Mouse (Mus musculus) G1E-ER4 (cell line): ENCODE measurements around the gene Pan3. TPM values are rescaled to one million over a fixed set of nuclear protein-coding genes. Genes with fewer than 3 reads are reported as not detected.

Experiments used
- GATA1 ChIP-seq: IDR thresholded peaks from one replicate; pipeline ENCODE4 v1.8.0; 2012; ENCODE audit warnings: low read length, inconsistent platforms
- polyA plus RNA-seq: library from polyadenylated mRNA; stranded (reverse); fragments of >175 nt; gene quantifications from 2 replicates; pipeline ENCODE4 v1.2.3, GENCODE M21; 2012

The Pan3 gene
- 20.5 and 32.0 TPM in 2 replicates for polyA plus RNA-seq

DNA sequence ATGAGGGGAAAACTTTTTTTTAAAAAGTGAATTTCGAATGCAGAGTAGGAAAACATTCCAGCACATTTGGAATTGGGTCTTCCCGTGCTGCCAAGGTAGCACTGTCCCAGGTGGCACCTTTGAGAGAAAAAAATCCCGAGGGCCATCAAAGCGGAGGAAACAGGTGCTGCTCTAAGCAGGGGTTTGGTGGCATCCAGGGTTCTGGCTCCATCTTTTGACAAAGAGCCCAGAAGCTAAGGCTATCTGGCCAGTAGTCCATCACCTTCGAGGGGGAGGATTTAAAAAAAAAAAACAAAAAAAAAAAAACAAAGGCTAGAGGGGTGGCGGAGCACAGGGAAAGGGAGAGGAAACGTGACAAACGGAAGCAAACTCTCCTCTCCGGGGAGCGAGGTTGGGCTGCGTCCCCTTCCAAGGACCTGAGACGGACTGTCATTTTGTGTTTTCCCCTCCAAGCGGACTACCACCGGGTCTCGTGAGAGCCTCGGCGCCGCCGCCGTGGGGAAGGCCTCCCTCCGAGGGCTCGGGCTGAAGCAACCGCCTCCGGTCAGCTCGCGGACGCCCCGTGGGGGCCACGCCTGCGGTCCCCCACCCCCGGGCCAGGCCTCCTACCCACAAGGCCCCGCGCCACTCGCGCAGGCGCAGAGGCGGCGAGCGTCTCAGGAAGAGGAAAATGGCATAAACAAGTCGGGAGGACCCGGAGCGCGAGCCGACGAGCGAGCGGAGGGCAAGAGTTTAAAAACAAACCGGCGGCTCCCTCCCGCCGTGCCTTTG lies at the start of gene Pan3:
Gene Pan3 (plus strand): TSS at position 627 of the 771 bp plus-strand sequence.
- TF ChIP-seq GATA1: no peak

DNA sequence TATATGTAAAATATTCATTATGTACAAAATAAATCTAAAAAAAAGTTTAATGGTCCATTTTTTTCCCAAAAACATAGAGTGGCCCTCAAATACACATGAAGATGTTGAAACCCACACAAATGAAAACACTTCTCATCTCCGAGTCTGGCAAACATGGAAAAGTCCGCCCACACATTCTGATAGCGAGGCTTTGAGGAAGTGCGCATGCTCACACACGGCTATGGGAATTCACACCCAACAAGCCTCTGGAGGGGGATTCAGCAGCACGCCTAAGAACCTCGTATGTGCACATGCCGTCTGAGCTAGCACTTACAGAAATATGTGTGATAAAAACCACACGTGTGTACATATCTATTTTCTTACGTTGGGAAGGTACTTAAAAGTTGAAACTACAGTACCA lies 48.6 kb upstream of the Pan3 start:
- no peak for TF ChIP-seq GATA1

DNA sequence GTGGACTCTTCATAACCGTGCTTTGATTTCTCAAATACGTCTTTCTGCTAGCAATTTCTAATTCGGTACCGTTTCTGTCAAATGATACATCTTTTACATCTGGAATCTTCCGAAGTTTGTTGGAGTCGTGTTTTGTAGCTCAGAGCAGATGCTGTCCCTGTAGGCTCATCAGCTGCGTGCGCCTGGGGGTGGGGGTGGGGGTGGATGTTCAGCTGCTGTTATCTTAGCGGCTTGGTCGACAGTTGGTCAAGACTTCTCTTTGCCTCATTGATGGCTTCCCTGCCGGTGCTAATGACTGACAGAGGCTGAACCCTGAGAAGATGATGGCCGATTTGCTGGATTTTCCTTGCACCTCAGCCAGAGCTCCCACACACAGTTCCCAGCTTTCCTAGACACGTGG lies 43.1 kb upstream of the Pan3 start:
- TF ChIP-seq GATA1: no peak

DNA sequence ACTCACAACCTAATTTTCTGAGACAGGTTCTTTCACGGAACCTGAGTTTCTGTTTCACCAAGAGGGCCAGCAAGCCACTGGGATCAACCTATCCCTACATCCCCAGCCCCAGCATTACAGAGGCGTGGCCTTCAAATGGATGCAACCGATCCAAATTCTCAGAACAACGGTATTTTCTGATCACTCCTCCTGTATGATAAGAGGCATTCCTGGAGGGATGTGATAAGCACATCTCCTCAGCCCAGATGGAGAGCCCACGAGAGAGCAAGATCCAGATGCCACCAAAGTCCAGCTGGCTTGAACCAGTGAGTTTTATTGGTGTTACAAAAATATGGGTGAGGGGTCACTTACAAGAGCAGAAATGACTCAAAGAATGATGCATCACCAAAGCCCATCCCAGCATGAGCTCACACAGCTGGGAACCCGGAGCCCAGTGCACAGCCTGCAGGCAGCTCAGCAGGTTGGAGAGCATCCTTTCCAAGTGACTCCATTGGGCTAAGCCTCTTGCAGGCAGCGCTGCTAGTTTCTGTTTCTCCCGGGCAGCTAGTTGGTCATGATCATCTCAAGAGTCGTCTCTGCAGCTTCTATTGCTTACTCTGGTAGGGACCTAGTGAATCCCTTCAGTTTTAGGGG lies 41.5 kb upstream of the Pan3 start:
- TF ChIP-seq GATA1: no peak

DNA sequence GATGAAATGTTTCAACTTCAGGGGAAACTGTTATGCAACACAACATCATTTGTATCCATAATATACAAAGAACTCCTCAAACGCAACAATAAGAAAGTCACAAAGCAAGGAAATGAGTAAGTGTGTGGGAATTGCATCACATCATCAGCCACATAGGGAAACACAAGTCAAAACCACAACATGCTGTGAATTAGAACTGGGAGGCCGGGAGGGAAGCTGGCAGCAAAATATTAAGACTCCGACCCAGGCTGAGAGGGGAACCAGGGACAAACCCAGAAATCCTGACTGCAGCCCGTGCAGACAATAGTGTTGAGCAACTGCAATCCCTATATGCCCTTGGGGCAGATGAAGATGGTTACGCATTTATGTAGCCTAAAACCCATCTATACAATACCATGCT lies 40.9 kb upstream of the Pan3 start:
- no peak for TF ChIP-seq GATA1

DNA sequence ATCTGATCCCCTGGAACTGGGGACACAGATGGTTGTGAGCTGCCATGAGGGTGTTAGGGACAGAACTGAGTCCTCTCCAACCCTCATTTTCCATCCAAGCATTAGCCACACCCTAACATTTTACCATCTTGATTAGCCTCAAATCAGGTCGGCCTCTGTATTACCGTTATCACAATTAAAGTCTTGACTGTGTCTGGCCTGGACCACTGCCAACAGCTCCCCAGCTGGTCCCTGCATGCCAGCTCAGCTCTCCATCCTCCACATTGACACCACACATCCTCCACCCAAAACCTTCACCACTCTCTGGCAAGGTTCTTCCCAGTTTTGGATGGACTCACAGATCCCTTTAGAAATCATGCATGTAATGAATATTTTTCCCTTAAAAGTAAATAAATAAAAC lies 39.2 kb upstream of the Pan3 start:
- TF ChIP-seq GATA1: no peak

DNA sequence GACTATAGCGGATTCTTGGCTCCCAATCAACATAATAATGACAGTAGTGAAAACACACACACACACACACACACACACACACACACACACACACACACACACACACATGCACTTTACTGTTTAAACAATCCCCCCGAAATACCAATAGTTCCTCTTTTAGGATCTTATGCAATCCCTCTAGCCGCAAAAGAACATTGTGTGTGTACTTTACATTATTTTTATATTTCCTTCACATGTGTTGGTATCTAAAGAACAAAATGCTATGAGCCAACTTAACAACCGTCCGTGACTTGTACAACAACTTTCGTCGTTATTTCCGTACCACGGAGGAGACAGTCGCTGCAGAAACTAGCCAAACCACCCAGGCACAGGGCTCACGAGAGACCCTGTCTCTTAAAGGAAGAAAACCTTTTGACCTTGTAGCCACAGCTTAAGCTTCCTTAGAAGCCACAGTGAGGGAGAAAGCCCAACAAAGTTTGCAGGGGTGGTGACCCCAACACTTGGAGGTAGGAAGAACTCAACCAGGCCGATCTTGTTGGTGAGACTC lies 37.2 kb upstream of the Pan3 start:
- no peak for TF ChIP-seq GATA1

DNA sequence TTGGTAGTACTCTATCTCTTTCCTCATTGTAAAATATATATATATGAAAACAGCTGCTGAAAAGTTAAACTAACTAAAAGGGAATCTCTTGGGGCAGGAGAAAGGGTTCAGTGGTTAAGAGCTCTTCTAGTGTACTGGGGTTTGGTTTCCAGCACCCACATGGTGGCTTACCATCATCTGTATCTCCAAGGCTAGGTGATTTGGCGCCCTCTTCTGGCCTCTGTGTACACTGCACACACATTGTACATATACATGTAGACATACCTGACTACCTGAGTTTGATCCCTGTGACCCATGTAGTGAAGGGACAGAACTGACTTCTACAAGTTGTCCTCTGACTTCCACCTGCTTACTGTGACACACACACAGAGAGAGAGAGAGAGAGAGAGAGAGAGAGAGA lies 34.9 kb upstream of the Pan3 start:
- TF ChIP-seq GATA1: no peak

DNA sequence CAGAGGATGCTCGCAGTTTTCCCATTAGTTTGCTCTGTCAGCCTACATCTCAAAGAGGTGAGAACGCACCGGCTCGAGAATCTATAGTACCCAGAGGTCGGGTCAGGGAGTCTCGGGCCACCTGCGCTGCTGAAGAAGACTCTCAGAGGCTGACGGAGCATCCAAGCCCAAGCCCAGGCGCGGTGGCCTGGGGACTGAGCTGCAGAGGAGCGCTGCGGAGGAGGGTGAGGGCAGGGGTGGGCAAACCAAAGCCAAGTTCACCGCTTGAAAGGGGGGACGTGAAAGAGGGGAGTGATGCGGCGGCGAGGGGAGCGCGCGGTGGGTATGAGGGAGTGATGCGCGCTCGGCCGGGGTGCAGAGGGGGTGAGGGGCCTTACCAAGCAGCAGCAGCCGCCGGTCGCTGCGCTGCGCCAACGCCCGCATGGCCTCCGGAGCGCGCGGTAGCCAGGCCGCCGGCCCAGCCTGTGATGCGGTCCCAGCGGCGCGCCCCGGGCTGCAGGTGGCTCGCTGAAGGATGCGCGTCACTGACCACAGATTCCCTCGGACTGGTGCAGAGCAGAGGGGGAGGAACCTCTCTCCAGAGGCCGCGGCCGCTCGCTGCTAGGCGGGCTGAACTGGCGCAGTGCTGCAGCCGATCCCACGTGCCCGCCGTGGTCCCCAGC lies 30.0 kb upstream of the Pan3 start, which contains the start of gene Flt3:
Gene Flt3 (minus strand): TSS at position 647 of the 662 bp plus-strand sequence.
- no peak for TF ChIP-seq GATA1

DNA sequence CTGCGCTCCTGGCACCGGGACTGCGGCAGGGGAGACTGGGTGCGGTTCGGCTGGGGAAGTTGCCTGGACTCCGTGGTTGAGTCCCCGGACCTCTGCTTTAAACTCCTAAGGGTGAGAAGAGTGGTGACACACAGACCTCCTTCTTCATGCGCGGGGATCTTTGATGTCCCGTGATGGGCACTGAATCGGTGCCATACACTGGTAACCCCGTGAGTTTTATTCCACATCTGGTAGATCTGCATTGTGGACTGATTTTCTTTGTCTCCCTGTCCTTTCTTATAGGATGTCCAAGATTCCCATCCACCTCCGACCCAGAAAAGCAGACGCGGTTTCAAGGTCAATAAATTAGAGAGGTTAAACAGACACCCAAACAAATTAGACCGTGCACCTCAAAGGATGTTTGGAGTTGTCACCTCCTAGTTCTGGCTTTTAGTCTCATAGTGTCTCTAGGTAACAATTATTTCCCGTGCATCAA lies 29.4 kb upstream of the Pan3 start:
- no peak for TF ChIP-seq GATA1

DNA sequence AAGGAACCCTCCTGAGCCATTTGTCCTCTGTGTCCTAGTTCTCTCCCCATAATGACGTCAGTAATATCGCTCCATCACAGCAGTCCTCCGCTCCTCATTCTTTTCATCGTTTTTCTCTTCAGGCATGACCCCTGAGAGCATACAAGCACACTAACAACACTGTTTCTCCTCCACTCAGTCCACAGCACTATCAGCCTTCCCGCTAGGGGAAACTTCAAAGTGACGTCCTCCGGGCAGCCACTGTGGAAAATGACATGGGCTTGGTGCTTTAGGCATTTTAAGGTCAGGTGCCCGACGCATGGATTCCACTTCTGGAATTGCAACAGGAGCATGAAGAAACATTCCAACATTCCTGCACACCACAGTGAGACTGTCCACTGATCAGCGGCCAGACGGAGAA lies 28.9 kb upstream of the Pan3 start:
- TF ChIP-seq GATA1: no peak

DNA sequence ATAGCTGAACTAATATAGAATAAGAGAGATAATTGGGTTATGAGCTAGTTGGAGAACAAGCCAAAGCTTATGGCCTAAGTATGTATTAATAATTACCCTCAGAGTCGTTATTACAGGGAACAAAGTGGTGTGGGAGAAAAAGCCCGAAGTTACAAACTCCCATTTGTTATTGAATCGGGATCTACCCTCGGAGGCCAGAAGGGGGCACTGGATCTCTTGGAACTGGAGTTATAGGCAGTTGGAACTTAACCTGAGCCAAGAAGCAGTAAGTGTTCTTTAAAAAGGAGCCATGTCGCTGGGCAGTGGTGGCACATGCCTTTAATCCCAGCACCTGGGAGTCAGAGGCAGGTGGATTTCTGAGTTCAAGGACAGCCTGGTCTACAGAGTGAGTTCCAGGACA lies 27.5 kb upstream of the Pan3 start:
- TF ChIP-seq GATA1: no peak

DNA sequence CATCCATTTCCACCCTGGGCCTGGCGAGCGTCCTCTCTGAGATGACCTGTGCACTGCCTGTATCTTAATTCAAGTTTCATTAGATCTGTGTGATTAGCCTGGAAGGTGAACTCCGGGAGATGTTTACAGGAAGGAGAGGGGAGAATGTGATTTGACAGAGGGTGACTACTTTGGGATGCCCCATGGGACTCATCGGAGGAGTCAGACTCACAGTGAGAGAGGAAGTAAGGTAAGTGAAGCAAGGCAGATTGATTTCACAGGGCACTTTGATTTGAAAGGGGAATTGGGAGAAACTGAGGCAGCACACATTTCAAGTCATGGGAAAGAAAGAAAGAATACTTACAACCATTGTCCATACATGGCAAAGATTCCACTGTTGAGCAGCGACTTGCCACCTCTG lies 23.8 kb upstream of the Pan3 start:
- no peak for TF ChIP-seq GATA1

DNA sequence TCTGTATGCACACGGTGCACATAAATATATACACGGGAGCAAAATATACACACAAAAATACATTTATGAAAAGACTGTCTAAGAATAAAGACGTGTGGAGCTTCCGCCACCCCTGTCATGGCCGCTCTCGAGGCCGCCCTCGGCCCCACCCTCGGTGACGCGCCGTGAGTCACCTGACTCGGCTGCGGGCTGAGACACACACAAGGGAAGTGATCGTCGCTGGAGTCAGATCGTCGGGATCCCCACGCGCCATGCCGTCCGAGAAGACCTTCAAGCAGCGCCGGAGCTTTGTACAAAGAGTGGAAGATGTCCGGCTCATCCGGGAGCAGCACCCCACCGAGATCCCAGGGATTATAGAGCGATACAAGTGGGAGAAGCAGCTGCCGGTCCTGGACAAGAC lies 21.2 kb upstream of the Pan3 start:
- no peak for TF ChIP-seq GATA1

DNA sequence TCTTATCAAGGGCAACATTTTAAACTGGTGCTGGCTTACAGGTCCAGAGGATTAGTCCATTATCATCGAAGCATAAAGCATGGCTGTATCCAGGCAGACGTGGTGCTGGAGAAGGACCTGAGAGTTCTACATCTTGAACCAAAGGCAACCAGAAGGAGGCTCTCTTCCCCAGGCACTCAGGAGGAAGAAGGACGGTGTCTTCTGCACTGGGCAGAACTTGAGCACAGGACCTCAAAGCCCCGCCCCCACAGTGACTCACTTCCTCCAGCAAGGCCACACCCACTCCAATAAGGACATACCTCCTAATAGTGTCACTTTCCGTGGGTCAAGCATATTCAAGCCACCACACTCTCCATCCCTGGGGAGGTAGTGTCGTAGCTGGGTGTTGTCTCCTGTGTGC lies 19.4 kb upstream of the Pan3 start:
- no peak for TF ChIP-seq GATA1

DNA sequence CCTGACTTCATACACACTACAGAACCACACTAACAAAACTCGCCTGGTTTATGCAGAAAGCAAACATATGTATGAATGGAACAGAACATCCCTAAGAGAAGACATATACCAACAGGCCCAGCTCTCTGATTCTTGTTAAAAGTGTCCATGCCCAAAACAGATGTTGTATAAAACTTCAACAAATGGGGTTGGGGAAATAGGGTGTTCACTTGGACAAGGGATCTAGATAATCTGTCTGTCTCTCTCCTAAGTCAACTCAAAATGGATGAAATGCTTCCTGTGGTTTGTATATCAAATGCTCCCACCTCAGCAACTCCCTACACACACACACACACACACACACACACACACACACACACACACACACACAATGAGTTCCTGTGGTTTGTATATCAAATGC lies 12.0 kb upstream of the Pan3 start:
- TF ChIP-seq GATA1: no peak
